Mouse (Mus musculus) CD4-positive, CD25-positive, alpha-beta regulatory T cell, adult 4 months (primary cell): ENCODE results near the gene Sae1. TPM values are rescaled to one million over a fixed set of nuclear protein-coding genes. Genes with fewer than 3 reads are reported as not detected.
"Not testable (repeated sequence)": the region's sequence is repeated elsewhere in the genome, so short reads cannot be mapped to it uniquely, and the experiment has no call there.

Experiments used
- ATAC-seq: one replicate; pipeline ENCODE4 v1.8.0; 2017
- polyA plus RNA-seq, 2 experiments: library from polyadenylated mRNA; unstranded; fragments of 100-300 nt; shearing (Covaris generic); gene quantifications; one replicate each; pipeline ENCODE4 v1.2.1; 2017

The Sae1 gene
- polyA plus RNA-seq, 2 experiments from 2014 or later = 69.0 to 85.6 TPM

DNA sequence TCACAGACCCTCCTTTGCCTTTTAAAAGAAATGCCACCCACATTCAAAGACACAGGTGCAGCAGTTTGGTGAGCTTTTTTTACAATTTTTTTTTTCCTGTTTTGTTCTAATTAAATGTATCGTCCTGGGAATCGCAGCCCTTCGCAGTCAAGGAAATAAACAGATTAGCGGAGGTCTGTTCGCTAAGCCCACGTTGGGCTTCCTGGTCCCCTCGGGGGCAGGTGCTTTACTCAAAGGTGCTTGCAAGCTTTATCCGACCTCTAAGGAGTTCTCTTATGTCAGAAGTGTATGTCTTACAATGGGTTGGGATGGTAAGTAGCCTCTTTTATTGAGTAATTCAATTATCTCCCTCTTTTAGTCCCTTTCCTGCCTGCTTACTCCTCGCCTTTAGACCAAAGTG is 14.8 kb upstream of the Sae1 start:
- no peak for ATAC-seq

DNA sequence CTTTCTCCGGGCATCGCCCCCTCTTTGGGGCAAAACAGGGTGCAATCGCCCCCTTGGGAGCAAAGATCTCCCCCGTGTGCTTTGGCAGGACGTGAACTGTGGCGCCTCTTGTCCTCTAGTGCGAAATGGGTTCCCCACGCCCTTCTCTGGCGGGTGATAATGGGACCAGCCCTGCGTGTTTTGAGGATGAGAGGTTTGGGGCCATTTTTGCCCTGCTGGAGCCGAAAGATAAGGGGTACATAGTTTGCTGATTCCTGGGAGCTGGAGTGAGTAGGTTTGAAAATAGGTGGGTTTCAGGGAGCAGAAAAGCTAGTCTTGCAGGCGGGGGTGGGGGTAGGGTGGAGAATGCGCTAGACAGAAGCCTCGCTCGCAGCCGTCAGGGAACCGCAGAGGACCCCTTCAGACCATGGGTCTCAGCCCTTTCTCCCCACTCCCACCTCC is 14.4 kb upstream of the Sae1 start:
- no peak for ATAC-seq

GRCm38 (mm10) chr7:16400689-16401611 is 13.3 kb upstream of the Sae1 start, which contains the start of gene Zc3h4:
Gene Zc3h4 (plus strand): TSS chr7:16400910.
- peak; percentile 22 for ATAC-seq

DNA sequence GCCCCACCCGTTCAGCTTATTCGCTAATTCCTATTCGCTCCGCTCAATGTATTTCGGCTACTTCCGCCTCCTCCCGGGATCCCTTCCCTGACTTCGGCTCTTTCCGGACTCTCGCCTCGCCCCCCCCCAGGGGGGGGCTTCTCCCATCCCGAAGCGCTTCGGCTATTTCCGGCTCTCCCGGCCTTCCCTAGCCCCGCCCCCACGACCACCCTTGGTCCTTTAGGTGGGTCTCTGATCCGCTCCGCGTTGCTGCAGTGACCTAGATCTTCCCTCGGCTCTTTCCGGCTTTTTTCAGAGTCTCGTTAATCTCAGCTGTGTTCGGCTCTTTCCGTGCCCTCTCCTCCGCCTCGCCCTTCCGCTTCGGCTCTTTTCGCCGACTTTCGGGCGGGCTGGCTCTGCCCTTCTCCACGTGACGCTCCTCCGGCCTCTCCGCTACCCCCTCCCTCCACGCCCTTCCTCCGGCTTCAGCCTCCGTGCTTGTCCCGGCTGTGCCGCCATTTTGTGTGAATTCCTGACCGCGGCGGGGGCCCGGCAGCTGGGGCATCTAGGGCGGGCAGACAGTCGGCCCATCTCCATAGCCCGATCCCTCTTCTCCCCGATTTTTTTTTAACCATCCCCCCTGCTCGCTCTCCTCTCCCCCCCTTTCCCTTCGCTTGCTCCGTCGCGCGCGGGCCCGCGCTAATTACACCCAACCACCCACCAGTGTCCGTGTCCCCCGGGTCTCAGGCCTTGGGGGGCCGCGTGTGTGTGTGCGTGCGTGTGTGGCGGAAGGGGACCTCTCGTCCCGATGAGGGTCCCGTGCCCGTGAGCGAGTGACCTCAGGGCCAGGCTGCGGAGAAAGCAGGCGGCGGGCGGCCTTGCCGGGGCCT is 12.4 kb upstream of the Sae1 start:
- ATAC-seq = peak; percentile 79

DNA sequence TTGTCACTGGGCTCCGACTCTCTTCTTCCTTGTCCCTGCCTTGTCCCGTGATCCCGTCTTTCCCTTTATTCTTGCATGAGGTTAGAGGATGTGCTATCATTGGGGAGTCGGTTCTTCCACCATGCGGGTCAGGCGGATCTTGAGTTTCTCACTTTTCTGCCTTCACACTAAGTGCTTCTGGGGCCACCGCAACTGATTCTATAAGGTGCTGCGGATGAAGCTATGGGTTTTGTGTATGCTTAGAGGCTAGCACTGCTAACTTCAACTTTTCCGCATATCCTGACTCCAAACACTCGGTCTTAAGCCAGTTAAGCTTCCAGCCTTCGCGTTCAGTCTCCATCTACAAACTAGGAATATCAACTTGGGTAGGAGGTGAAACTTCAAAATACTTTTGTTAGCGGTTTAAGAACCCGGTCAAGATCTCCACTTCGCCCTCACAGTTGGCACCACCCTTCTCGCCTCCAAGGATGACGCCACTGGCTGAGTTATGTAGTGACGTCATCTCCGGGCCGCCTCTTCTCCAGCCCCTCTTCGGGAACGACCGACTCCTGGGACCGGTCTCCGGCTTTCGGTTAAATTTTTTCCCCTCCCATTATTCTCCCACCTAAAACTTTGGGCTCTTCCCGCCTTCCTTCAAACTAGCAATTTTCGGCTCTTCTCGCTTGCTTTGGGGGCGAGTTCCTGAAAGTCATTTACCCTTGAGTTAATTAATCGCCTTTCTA is 11.7 kb upstream of the Sae1 start:
- peak; percentile 49 for ATAC-seq

GRCm38 (mm10) chr7:16398387-16399050 is 10.9 kb upstream of the Sae1 start:
- ATAC-seq = no peak

- ATAC-seq = no peak
These were observed 9.9 kb upstream of the Sae1 start for GRCm38 (mm10) chr7:16397465-16397864.

- ATAC-seq = no peak
These were observed 8.3 kb upstream of the Sae1 start for GRCm38 (mm10) chr7:16395944-16396343.

GRCm38 (mm10) chr7:16392923-16393322 is 5.3 kb upstream of the Sae1 start:
- no peak for ATAC-seq

DNA sequence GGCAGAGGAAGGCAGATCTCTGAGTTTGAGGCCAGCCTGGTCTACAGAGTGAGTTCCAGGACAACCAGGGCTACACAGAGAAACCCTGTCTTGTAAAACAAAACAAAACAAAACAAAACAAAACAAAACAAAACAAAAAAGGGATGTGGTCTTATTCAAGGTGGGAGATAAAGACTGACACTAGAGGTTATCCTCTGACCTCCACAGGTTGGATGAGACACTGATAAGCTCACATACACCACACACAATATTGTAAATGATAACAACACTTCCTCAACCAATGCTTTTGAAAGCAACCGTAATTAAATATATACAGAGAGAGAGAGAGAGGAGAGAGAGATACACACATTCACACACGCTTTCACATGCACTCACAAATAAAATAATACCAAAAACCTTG is 2.3 kb upstream of the Sae1 start:
- ATAC-seq = not testable (repeated sequence)

GRCm38 (mm10) chr7:16376505-16376904 is 11.1 kb downstream of the Sae1 start:
- peak; percentile 74 for ATAC-seq

- no peak for ATAC-seq
These were observed 12.6 kb downstream of the Sae1 start for GRCm38 (mm10) chr7:16374989-16375388.

- ATAC-seq = peak; percentile 89
These were observed 13.9 kb downstream of the Sae1 start for GRCm38 (mm10) chr7:16373719-16374118.

DNA sequence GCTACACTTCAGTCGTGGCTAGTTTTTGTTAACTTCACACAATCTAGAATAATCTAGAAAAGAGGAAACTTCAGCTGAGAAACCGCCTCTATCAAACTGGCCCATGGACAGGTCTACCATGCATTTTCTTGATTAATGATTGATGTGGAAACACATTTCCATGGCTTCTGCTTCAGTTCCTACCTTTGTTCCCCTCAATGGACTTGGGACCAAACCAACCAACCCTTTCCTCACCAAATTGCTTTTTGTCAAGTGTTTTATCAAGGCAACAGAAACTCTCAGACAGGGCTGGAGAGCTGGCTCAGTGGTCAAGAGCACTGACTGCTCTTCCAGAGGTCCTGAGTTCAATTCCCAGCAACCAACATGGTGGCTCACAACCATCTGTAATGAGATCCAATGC is 17.0 kb downstream of the Sae1 start:
- ATAC-seq = no peak

DNA sequence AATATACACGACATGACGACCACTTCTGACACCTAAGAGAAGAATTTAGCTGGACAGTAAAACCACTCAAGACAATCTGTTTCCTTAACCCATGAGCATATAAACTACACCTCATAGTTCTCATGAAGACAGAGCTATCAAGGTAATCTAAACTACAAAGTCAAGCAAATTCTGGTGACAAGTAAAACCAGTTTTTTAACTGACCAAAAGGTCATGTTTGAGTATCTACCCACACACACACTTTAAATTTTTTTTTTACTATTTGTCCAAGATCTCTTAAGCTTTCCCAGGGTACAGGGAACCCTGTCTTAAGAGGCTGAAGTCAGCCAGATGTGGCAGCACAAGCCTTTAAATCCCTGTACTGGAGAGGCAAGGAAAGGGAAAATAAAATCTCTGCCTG is 18.8 kb downstream of the Sae1 start:
- ATAC-seq = no peak

- ATAC-seq = no peak
These were observed 20.9 kb downstream of the Sae1 start for GRCm38 (mm10) chr7:16366669-16367068.

DNA sequence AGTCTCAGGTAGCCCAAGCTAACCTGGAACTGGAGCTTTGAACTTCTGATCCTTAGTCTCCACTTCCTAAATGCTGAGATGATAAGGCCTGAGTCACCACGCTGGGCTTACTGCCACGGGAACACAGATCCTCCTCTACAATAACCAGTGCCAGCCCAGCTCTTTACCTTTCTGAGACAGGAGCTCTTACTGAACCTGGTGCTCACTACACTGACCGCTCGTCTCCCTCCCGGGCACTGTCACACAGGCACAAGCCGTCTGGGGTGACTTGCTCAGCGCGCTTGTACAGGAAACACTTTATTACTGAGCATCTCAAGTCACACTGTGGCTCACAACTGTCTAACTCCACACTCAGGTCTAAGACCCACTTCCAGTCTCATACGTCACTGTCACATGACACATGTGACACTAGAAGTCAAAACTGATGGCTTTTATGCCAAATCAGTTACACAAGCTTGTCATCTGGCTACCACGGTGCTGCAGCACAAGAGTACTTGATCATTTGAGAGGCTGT is 21.4 kb downstream of the Sae1 start:
- ATAC-seq = no peak

DNA sequence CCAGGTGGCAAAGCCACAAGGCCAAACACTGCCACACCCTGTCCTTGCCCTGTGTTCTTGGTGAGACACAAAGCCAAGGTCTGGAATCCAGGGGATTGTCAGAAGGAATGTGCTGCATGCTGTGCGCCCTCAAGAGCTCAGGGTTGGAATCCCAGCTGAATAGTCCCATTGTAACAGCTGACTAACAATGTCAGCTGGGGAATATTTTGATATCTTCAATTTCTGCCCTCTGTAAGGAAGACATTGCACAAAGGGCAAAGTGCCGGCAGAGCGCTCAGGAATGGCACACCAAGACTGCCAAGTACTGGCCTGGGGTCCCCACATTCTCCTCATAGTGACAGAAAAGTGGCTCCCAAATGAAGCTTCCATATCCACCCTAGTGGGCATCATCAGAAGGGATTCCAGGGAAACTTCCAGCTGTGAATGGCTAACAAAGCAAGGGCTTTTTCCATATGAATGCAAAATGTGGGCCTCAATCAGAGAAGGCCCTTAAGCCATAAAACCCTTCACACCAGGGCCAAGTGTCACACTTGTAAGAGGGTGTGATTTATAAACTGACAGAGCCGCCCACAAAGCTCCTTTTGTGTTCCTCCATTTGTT is 22.6 kb downstream of the Sae1 start:
- no peak for ATAC-seq

DNA sequence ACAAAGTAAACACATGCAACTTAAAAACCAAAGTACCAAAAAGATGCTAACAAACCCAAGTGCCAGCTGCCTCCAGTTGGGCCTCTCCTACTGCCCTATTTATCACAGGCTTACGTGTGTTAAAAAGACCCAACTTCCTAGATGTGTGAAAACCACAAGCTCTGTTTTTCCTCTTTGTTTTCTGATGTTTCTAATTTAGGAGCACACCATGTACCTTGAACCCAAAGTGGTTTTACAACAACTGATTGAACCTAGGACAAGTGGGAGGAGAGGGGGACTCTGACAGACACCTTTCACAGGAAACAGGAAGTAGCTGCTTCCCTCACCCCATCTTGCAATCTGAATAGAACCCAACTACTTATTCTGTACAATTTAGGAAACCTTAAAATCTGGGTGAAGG is 23.3 kb downstream of the Sae1 start:
- peak; percentile 91 for ATAC-seq

- ATAC-seq = no peak
These were observed 30.0 kb downstream of the Sae1 start for GRCm38 (mm10) chr7:16357602-16358001.

GRCm38 (mm10) chr7:16355854-16356594 is 31.6 kb downstream of the Sae1 start:
- ATAC-seq = no peak
